Mouse (Mus musculus) ZHBTc4 (cell line): Measurements from ENCODE around the gene Steap4.
"Not testable (repeated sequence)": the region's sequence is repeated elsewhere in the genome, so short reads cannot be mapped to it uniquely, and the experiment has no call there.

Source experiments
- DNase-seq: peaks from one replicate; pipeline ENCODE4 v3.0.0-alpha.2; 2011; ENCODE audit warnings: low read depth, low spot score

The Steap4 gene

DNA sequence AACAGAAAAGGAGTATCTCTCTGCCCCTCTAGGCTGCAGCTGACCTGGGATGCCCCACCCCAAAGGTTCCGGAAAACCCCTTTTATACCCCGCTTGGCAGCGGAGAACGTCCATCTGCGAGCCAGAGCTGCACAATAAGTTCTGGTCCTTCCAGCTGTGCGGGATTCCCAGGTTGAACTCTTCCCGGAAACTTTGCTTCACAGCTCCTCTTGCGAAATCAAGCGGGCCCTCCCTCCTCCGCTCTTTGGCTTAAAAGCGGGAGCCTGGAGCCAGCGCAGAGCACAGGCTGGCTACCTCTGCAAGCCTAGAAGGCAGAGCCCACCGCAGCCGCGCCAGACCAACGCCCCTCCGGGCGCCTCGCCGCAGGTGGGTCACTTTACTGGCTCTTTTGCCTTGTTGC, at the start of gene Steap4:
TSS of gene Steap4 (plus strand) at position 282 of the 400 bp plus-strand sequence.
- DNase-seq = peak; percentile 61

DNA sequence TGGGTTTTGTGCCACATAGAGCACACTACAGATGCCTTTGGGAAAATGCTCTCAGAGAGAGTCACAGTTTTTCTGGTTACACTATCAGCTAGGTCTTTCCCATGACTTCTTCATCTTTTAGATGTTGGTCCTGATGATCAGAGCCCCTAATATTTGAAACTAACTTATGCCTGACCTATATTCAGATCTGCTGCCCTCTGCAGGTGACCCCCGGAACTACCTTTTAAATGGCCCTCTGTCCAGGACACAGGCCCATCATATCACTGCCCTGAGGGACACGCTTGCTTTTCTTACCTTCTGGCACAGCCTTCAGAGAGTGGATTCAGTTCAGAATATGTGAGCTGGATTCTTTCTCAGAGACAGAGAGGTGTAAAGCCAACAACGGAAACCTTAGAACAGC, 48.3 kb upstream of the Steap4 start:
- DNase-seq = no peak

DNA sequence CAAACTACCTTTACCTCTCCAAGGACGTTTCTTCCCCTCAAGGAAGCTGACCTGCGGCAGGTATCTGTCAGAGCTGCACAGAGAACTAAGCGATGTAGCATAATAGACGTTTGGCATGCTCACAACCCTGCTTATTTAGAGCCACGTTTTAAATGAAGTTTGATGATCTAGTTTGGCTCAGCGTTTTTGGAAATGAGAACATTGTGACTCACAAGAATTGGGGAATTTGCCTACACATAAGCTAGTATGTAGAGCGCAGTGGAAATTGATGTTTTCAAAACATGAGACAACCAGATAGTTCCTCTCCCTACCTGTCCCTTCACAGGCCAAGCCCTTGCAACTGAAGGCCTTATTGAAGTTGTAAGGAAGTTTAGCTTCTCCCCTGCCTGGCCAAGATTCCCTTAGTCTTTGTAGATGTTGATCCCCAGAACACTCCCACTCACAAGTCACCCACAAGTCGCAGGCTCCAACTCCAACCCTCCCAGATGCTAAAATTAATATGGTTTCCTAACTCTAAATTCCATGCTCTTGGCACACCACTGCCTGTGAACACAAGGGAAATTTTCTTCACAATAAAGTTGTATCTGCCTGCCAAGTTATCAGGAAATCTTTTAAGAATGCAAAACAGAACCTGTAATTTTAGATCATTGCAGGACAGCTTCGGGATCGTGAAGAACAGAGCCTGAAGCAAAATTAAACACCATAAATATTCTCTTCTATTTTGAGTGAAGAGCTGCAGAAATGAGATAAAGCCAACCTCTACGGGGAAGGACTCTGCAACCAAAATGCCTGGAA, 42.6 kb upstream of the Steap4 start:
- DNase-seq = no peak

DNA sequence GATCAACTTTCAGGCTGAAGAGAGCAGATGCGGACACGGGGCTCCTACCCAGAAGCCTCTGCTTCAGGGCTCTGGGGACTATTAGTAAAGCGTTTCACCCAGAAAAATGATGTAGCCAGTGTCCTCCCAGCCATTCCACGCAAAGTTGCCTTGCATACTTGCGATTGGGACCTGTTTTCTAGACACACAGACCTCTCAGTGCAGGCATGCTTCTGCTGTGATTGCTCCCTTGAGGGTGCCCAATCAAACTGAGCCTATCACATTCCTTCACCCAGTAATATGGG, 42.0 kb upstream of the Steap4 start:
- no peak for DNase-seq

DNA sequence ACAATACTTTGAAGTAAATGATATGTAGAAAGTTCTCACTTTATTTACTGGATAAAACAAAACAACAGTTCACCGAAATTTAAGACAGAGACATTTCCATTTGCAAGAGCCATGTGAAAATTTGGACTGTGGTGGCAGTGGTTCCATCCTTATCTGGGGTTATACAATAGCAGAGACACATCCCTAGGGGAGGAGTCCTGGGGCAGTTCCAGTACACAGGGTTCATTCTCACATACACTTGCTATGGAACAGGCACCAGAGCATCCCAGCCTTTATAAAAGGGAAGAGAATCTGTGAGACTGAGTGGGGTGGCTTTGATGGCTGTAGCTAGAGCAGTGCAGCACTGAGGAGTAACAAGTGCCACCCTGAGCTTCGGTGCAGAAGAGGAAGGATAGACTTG, 40.6 kb upstream of the Steap4 start:
- DNase-seq = no peak

DNA sequence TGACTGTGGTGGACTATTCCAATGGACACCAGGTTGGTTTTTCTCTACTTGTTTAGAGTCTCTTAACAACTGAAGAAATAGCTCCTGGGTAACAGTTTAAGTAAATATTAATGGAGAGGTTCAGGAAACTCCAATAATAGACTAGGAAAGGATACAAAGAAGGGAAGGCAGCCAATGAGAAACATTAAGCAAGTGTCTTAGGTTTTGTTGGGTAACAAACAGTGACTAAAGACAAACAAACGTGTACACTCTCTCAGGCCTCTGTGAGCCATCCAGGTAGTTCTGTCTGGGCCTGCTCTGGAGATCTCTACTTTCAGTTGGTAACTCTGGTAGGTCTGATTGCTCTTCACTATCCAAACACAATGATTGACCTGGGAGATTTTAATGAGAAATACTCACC, 37.5 kb upstream of the Steap4 start:
- no peak for DNase-seq

DNA sequence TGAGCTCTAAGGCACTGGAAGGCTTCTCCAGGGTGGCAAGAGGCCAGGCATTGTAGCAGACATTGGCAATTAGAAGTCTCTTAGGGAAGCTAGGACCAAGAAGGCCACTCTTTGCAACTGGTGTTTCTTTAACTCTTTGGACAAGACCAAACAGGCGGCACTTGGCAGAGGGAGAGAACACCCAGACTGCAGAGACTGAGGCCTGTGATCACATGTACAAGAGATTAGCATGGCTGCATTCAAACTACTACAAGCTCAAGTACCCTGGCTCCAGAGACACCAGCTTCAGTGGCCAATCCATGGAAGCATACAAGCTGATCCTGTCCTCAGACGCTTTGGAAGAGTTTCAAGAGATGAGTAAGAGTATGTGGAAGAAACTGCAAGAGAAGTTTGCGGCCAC, 36.6 kb upstream of the Steap4 start:
- DNase-seq = no peak

DNA sequence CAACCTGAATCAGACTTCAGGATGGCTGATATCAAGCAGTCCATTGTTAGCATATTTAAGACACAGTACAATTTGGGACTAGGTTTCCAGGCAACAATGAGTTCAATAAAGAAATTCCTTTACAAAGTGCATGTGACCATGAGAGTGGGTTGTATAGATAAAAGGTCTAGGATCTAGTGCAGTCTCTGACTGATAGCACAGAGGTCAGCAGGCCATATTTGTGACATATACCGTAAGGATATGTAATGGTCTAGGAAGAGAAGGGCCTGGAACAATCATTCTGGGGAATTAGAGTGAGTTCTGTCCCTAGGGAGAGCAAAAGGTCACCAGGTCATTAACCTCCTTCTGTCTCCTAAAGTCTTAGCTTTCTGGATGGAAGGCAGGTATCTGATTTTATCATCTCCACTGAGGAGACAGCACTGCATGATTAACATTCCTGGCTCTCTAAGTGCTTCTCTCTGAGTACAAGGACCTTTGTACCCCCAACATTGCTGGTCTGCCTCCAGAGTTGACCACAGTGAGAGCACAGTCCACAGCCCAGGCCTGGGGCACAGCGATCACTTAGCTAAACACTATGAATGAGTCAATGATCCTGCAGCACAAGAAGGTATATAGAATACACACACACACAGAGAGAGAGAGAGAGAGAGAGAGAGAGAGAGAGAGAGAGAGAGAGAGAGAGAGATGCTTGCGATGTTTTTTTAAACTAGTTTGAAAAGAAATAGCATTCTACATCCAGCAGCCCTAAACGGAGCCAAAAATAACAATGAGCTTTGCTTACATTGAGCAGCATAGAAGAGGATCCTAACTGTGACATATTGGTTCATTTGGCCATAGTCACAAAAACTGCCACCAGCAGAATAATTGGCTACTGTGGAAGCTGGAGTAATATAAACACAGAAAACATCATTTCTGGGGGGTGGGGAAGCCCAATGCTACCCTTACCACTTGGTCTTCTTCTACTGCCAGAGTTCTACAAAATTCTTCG, 27.7 kb upstream of the Steap4 start:
- no peak for DNase-seq

DNA sequence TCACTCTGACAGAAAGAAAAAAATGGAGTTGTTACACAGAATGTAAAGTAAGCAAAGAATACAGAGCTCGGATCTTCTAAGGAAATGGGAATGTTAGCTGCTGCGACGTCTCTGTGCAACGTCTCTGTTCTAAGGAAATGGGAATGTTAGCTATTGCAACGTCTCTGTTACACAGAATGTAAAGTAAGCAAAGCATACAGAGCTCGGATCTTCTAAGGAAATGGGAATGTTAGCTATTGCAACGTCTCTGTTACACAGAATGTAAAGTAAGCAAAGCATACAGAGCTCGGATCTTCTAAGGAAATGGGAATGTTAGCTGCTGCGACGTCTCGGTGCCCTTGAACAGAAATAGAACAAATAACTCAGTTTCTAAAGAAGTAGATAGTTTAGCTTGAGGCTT, 26.8 kb upstream of the Steap4 start:
- not testable (repeated sequence) for DNase-seq

DNA sequence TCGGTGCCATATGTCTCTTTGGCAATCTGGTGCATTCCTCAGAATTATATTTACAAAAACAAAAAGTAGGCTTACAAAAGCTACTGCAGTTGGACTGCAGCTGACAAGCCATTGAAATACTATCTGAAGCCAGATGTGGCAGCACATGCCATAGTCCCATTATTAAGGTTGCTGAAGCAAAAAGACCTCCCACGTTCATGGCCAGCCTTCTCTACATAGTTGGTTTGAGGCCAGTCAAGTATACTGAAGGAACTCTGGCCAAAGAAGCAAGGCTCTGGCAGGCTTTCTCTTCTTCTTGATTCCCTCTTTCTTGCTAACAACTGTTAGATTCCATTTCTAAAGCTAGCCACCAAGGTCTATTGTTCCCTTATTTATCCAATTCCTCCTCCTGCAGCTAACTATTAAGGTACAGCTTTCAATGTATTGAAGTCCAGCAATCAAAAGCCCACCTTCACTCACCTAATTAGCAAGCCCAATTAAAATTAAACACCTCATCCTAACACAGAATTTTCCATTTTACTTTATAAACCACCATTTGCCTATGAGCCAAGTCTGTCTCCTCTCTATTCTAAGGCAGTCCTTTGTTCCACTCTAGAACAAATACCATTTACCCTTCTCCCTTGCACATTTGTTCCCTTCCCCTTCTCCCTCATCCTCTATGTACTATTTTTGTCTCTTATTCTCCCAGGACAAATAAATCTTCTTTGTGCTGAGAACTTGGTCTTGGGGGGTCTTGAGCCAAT, 26.2 kb upstream of the Steap4 start:
- DNase-seq = no peak

DNA sequence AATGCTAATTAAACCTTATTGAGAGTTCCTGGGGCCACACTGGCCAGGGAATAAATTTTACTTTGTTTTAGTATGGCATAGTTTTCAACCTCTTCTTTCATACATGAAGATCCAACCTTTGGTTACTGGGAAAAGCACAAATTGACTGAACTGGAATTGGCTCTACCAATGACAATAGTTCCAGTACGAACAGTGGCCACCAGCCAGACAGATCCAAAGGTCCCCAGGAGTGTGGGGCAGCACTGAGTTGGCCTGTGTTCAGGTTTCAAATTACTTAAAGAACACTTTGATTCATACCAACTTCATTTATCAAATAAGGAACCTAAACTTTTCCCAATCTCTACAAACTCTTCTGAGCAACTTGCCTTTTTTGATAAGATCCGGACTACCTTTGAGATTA, 5.4 kb upstream of the Steap4 start:
- DNase-seq = no peak

DNA sequence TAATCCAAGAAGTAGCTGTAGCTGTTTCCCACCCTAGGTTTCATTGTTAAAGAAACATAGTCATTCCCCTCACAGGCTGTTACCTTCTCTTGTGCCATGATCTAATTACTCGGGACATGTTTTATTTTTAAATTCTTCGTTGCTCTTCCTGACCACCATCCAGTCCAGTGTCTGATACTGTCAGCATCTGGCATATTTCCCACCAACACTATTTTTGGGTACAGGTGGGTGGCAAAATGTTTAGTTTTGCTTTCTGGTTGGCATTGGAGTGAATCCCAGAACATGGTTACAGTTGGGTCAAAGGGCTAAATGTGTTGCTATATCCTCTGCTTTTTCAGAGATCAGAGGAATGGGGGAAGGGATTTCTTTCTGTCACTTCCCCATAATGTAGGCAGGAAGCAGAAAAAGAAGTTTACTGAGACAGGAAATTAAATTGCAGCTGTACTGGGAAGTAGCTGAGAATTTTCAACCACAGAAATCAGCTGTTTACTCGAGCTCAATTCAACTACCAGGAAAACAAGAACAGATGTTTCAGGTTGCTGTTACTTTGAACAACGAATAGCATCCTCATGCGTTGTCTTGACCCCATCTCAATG, 4.8 kb upstream of the Steap4 start:
- DNase-seq = no peak

DNA sequence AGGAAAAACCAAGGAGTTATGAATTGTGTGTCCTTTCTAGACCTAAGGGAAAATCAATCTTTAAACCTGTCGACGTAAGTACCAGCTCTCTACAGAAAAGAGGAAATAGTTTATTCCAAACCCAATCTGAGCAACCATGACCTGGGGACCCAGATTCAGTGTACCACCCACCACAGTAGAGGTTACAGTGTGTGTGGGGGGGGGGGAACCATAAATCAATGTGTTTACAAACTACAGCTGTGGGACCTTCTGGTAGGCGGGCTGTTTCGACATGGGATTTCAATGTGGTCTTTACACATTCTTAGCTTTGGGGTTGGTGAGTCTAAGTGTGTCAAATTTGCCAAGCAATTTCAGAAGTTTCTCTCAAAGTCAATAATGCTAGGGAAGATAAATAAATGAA, 2.2 kb upstream of the Steap4 start:
- DNase-seq = no peak

DNA sequence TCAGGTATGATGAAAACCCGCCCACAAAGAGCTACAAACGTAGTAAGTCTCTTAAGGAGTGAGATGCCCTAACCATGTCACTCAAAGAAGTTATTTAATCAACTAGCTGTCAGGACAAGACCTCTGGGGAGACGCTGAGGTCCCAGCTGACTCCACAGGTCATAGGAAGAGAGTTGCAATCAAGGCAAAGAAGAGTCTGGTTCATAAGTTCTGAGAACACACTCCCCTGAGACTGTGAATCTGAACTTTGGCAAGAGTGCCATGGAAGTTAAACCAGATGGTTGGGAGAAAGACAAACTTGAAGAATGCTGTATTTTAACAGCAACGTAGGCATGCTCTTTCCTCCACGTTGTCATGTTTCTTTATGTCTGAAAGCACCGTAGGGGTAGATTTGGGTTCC, 971 bp upstream of the Steap4 start:
- DNase-seq = no peak

DNA sequence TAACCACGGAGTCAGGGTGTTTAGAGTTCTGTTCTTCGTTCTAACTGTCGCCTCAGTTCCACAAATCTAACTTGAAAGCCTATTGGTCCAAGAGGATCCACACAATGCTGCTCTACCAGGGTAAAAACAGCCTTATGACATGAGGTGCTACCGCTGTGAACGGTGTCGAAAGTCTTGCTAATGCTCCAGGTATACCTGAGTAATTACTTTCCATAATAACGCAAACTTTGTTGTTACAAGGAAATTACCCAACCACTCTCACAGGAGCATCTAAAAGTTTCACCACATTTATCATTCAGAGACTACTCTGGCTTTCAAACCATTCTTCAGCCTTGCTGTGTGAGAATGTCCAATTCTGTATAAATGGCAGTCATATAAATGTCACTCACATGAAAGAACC, 856 bp downstream of the Steap4 start:
- no peak for DNase-seq

DNA sequence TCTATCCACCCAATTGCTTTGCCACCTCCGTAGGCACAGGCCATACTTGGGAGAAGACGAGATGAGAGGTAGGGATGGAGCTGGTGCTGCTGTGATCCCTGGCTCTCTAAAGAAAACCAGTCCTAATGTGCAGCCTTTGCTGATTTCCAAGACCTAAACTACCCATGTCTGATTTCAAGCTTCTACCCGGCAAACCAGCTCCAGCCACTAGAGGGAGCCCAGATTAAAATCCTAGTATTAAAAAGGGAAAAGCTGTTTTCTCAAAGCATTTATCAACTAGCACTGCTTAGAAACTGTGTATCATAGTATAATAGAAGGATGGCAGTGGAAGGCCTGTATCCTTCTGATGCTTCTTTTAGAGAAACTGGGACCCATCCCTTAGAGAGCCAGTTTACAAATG, 5.0 kb downstream of the Steap4 start:
- DNase-seq = peak; percentile 40

DNA sequence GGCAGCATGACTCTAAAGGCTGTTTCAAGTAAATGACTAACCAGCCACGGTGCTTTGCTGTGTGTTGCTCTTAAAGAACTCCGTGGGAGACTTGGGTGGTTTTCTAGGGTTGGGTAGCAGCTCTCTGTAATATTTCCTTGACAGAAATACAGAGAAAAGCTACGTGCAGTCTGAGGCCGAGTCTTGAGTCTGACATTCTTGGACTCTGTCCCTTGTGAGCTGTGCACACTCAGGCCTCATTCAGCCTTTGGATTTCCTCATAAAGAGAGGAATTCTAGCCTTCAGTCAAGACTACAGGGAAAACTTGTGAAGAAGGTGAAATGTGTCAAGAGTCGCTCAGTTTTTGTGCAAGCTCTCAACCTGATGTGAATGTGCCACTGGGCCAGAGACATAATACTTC, 7.9 kb downstream of the Steap4 start:
- DNase-seq = no peak

DNA sequence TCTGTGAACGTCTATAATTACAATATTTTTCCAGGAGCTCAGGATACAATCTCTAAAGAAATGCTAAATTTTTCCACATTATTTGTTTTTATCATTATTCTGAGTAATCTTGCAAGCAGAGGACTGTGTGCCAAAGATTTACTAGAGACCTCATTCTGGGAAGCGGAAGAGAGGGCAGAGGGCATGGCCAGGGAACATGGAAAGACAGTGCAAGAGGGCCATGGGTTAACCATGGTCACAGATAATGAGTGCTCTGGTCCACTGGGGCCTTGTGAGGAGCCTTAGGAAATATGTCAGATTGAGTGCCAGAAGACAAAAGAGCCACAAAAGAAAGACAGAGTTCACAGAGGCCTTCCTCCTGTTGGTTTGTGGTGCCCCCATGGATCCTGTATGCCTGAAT, 12.0 kb downstream of the Steap4 start:
- no peak for DNase-seq

DNA sequence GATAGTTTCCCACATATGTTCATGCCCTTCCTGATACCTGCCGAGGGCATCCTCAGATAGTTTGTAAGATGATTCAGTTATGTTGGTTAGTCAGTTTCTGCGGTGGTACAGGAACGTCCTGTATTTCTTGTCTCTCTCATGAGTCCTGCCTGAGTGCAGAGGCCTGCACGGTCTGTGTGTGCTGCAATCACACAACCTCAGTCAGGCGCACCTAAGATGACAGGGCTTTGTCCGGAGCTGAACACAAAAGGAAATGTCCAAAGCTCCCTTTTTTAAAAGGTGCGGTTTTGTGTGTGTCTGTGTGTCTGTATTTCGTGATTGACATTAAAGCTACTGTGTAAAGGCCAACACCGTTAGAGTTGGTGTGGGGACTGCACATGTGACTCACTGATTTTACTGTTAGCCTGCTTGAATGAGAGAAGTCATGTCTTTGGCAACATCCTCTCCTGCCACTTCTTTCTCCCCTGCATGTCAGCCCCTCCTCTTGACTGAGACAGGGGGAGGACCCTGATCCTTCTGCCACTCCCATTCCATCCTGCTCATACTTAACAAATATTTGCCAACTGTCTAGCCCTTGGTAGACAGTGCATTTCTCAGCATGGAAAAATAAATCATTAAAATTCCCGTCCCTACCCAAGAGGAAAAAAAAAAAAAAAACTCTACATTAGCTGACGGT, 14.4 kb downstream of the Steap4 start:
- DNase-seq = no peak

DNA sequence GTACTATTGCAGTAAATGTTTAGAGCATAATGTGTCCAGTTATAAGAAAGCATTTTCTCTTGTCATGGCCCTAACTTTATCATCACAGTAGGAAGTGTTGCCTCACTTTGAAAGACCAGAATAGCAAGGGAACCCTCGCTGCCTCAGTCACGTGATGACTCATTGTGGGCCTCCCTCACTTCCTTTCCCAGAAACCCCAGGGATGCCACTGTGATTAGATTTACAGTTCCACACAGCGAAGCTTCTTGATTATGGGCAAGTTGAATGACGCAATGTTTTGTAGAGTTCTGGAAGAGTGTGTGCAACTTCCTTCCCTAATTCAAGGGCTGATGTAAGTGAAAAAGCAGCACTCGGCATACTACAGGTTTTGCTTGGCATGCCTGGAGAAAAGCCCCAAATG, 20.3 kb downstream of the Steap4 start:
- no peak for DNase-seq

DNA sequence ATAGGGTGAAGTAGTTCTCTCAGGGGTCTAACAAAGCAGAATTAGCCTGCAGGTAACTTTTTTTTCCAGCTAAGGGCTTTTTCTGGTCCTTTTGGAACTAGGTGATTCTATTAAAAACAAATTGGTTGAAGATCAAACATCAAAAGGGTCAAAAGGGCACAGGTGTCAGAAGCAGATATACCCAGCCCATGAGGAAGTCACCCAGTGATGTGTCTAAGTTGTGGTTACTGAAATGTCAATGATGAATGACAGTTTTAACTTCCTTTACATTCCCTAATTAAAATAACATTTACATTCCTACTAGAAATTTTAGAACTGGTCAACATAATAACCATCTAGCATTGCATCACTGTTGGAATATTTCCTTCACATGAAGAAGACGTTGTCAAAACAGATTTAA, 27.7 kb downstream of the Steap4 start:
- no peak for DNase-seq
